Mouse (Mus musculus) skeletal muscle tissue, postnatal 0 days (tissue): ENCODE data around the gene Cstl1. TPM values are rescaled to one million over a fixed set of nuclear protein-coding genes. Genes with fewer than 3 reads are reported as not detected.

Experiments used
- polyA plus RNA-seq: library from polyadenylated mRNA; unstranded; fragments of >200 nt; fragmentation: Nextera tagmentation; extraction: Ambion mirVana; gene quantifications from 2 replicates; pipeline ENCODE4 v1.2.1, GENCODE M21; 2015

The Cstl1 gene
- polyA plus RNA-seq, result not detected in 2 replicates

DNA sequence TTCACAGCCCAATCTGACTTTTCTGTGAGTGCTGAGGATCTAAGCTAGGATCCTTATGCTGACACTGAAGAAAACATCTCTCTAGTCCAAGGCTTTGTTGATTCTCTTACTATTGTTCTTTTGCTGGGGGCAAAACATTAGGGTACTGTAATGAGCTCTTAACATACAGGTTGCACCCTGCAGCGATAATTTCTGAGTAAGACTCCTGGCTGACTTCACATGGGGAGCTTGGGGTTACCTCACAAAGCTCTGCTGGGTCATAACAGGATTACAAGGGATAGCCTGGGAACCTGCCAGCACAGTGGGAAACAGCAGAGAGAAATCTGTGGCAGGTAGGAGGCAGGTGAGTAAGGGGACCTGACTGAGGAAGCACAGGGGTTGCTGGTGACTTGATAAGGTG lies at the start of gene Cstl1:
TSS of gene Cstl1 (plus strand) at position 301 of the 400 bp plus-strand sequence.

DNA sequence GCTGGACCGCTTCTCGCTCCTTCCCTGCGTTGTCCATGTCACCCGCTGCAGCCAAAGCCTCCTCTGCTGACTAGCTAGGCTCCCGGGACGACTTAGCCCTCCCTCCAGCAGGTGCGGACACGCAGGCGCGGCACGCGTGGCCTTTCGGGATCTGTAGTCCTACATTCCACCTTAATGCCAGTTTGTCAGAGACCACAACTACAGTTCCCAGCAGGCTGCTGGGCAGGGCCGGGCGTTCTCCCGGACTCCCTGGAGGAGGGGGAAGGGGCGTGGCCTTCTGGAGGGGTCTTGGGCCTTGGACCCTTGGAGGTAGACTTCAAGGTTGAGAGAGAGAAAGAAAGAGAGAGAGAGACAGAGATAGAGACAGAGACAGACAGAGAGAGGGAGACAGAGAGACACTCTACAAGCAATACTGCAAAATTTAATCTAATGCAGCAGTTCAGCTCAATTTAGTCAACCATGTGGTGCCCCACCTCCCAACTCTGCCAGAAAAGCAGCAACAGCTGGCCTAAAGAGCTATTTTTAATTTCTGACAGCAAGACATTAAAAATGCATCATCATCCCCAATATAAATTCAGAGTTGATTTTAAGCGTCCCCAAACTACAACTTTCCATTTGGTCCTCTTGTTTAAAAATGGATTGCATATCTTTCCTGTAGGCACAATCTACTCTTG lies 17.7 kb upstream of the Cstl1 start, which contains the start of gene Napb:
TSS of gene Napb (minus strand) at position 141 of the 674 bp plus-strand sequence.

GRCm38 (mm10) chr2:148771397-148771796 lies 21.2 kb downstream of the Cstl1 start, which contains the start of gene Cst11:
Gene Cst11, minus strand, starts transcription at chr2:148771497.

DNA sequence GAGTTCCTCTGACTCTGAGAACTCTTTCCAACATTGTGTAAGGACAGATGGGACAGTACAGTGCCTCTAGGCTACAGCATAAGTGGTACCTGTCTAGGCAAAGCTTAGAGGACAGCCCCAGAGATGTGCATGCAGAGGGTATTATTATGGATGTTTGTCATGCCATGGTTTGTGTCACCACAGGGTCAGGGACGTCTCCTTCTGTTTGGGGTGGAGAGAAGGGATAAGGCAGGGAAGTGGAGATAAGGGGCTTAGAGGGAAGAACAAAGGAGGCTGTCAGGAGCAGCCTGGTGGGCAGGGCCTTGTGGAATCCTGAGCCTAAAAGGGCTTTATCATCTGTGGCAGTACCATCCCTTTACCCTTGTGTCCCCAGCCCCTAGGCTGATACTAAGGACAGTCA lies 31.6 kb downstream of the Cstl1 start, which contains the start of gene 8030411F24Rik:
TSS of gene 8030411F24Rik (plus strand) at position 301 of the 400 bp plus-strand sequence.

GRCm38 (mm10) chr2:148789142-148789541 lies 39.0 kb downstream of the Cstl1 start, which contains the start of gene Cst12:
Gene Cst12, plus strand, starts transcription at chr2:148789361.

DNA sequence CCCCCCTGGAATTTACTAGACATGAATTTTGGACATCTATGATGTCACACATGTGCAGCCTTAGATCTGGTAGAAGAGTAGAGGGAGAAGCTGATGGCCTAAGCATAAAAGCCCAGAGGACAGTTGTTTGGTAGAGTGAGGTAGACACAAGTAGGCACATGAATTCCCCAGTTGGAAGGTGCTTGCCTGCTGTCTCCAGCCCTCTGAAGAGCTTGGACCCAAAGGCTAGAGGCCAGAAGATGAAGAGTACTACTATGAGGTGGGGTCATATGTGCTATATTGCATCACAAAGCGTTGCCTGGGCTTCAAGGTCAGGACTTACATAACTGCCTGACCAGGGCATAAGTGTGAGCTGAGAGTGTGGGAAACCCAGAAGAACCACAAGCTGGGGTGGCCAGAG lies 48.3 kb downstream of the Cstl1 start, which contains the start of gene Cst8:
TSS of gene Cst8 (plus strand) at position 301 of the 400 bp plus-strand sequence.

Other genes with a start within 250 kb of the Cstl1 start
- gene Nxt1, start 77.8 kb upstream of the Cstl1 start, polyA plus RNA-seq, result 20.2 and 27.2 TPM in 2 replicates
- gene Gzf1, start 69.3 kb upstream of the Cstl1 start, polyA plus RNA-seq, result 14.8 and 15.2 TPM in 2 replicates
- gene Napb, start 17.9 kb upstream of the Cstl1 start, polyA plus RNA-seq, result 2.8 and 4.0 TPM in 2 replicates
- gene Cst11, start 21.1 kb downstream of the Cstl1 start, polyA plus RNA-seq, result not detected in 2 replicates
- gene 8030411F24Rik, start 31.7 kb downstream of the Cstl1 start, polyA plus RNA-seq, result not detected in 2 replicates
- gene Cst12, start 39.0 kb downstream of the Cstl1 start, polyA plus RNA-seq, result not detected in 2 replicates
- not detected in 2 replicates for gene Cst8, start 48.4 kb downstream of the Cstl1 start, polyA plus RNA-seq
- gene Cst13, start 69.7 kb downstream of the Cstl1 start, polyA plus RNA-seq, result not detected in 2 replicates
- gene Cst9, start 84.8 kb downstream of the Cstl1 start, polyA plus RNA-seq, result not detected in 2 replicates
- gene 9230104L09Rik, start 114.7 kb downstream of the Cstl1 start, polyA plus RNA-seq, result not detected in 2 replicates
- gene Cst3, start 125.3 kb downstream of the Cstl1 start, polyA plus RNA-seq, result 550 and 551 TPM in 2 replicates